Mouse (Mus musculus): ENCODE data around the gene Synpo2l. TPM values are rescaled to one million over a fixed set of nuclear protein-coding genes. Genes with fewer than 3 reads are reported as not detected.

Gene Synpo2l
- polyA plus RNA-seq, 1 experiment from 2014 or later: 181 TPM

GRCm38 (mm10) chr14:20677906-20678305 is 9.8 kb upstream of the Synpo2l start:
- Histone ChIP-seq H3K9ac (no peak overlapping the region), H3K9me3 (replicated peaks) (no peaks in the 10 kb centered on the region), H3K4me3 (no peak overlapping the region), H3K4me2 (no peak overlapping the region), H3K4me1 (replicated peaks) (peaks cover 21% of the 10 kb centered on the region), H3K36me3 (peaks cover 71% of the 10 kb centered on the region), H3K27me3 (replicated peaks) (no peaks in the 10 kb centered on the region), H3K27ac (ENCODE audit: poor library complexity, severe bottlenecking) (no peak overlapping the region)
- WGBS: 86% methylated on average over 4 of the region's 4 CpGs
- ATAC-seq (ENCODE audit: insufficient number of reproducible peaks, low FRiP score): no peak

DNA sequence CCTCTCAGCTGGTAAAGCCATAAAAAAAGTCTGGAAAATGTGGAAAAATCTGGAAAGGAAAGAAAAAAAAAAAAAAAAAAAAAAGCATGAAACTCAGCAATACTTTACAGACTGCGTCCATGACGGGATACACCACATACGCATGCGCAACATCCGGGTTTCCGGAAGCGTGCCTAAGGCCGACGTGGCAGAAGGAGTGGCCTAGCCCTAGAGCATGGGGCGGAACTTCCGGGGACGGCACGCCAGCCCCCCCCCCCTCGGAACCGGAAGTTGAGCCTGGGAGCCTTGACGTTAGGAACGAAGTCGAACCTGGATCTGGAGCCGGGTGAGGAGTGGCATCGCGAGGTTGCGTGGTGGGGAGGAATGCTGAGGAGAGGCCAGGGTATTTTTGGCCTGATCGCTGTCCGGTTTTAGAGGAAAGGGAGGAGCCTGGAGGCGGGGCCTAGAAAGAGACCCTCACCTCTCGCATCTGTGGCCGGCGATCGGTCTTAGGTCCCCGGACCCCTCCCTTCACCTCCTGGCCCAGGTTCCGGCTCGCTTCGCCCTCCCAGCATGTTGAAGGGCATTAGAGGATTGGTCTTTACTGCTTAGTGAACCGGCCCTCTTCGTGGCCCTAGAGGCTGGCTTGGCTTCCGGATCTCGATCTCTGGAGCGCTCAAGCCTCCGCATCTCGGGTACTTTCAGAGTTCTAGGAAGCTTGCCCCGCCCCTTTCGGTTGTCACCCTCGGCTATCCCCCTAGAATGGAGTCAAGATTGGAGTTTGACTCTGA is 6.1 kb upstream of the Synpo2l start, which contains the start of gene Sec24c:
TSS of gene Sec24c (plus strand) at position 245 of the 770 bp plus-strand sequence.
- H3K4me2 ChIP-seq: peak within 1 kb of the TSS; percentile 76
- WGBS: under 1% methylated on average over 43 of the region's 43 CpGs

GRCm38 (mm10) chr14:20673735-20674063 is 5.5 kb upstream of the Synpo2l start:
- ATAC-seq (ENCODE audit: insufficient number of reproducible peaks, low FRiP score): peak; percentile 52; the same call in 1 of the 2 replicates
- Histone ChIP-seq H3K4me3 (peak overlapping the region; percentile 72), H3K9ac (peak overlapping the region; percentile 64; the same call in 1 of the 2 replicates)

More for the DNA sequence above, 6.1 kb upstream of the Synpo2l start, which contains the start of gene Sec24c:
- Histone ChIP-seq H3K4me1 (replicated peaks) (peaks cover 11% of the 10 kb centered on the region), H3K36me3 (peaks cover 42% of the 10 kb centered on the region), H3K4me3 (peak within 1 kb of the TSS; percentile 72), H3K9me3 (replicated peaks) (no peaks in the 10 kb centered on the region; the same call in 1 of the 2 replicates), H3K27ac (ENCODE audit: poor library complexity, severe bottlenecking) (peak within 1 kb of the TSS; percentile 92), H3K9ac (peak within 1 kb of the TSS; percentile 83), H3K27me3 (replicated peaks) (no peaks in the 10 kb centered on the region)
- ATAC-seq (ENCODE audit: insufficient number of reproducible peaks, low FRiP score): peak; percentile 96

GRCm38 (mm10) chr14:20672990-20673389 is 4.8 kb upstream of the Synpo2l start:
- peaks cover 29% of the 10 kb centered on the region for H3K36me3 ChIP-seq
- WGBS: 92% methylated on average over 2 of the region's 2 CpGs
- H3K27me3 ChIP-seq (replicated peaks): no peaks in the 10 kb centered on the region
- no peak overlapping the region for H3K4me2 ChIP-seq
- ATAC-seq (ENCODE audit: insufficient number of reproducible peaks, low FRiP score): no peak
- H3K9me3 ChIP-seq (replicated peaks): no peaks in the 10 kb centered on the region; the same call in 1 of the 2 replicates
- H3K4me1 ChIP-seq (replicated peaks): peaks cover 20% of the 10 kb centered on the region
- no peak overlapping the region for H3K27ac ChIP-seq (ENCODE audit: poor library complexity, severe bottlenecking)
- no peak overlapping the region for H3K4me3 ChIP-seq
- no peak overlapping the region for H3K9ac ChIP-seq

More at GRCm38 (mm10) chr14:20673735-20674063, 5.5 kb upstream of the Synpo2l start:
- Histone ChIP-seq H3K27me3 (replicated peaks) (no peaks in the 10 kb centered on the region), H3K36me3 (peaks cover 36% of the 10 kb centered on the region), H3K27ac (ENCODE audit: poor library complexity, severe bottlenecking) (peak overlapping the region; percentile 90), H3K4me1 (replicated peaks) (peaks cover 16% of the 10 kb centered on the region), H3K9me3 (replicated peaks) (no peaks in the 10 kb centered on the region; the same call in 1 of the 2 replicates), H3K4me2 (peak overlapping the region; percentile 76)
- 10% methylated on average over 13 of the region's 13 CpGs for WGBS

GRCm38 (mm10) chr14:20667469-20667868 is 685 bp downstream of the Synpo2l start:
- Histone ChIP-seq H3K27ac (ENCODE audit: poor library complexity, severe bottlenecking) (peak overlapping the region; percentile 94), H3K9ac (peak overlapping the region; percentile 74)
- 57% methylated on average over 1 of the region's 1 CpGs for WGBS

GRCm38 (mm10) chr14:20664436-20664835 is 3.7 kb downstream of the Synpo2l start:
- peak; percentile 63 for ATAC-seq (ENCODE audit: insufficient number of reproducible peaks, low FRiP score)
- 18% methylated on average over 3 of the region's 3 CpGs for WGBS
- Histone ChIP-seq H3K9me3 (replicated peaks) (no peaks in the 10 kb centered on the region), H3K27me3 (replicated peaks) (no peaks in the 10 kb centered on the region), H3K9ac (peak overlapping the region; percentile 92), H3K4me3 (peak overlapping the region; percentile 65), H3K27ac (ENCODE audit: poor library complexity, severe bottlenecking) (peak overlapping the region; percentile 99), H3K36me3 (peaks cover 22% of the 10 kb centered on the region; the same call in 1 of the 2 replicates), H3K4me1 (replicated peaks) (peaks cover 56% of the 10 kb centered on the region), H3K4me2 (peak overlapping the region; percentile 96)

More at GRCm38 (mm10) chr14:20667469-20667868, 685 bp downstream of the Synpo2l start:
- Histone ChIP-seq H3K27me3 (replicated peaks) (no peaks in the 10 kb centered on the region), H3K36me3 (0 out of 2 replicates have a peak, but pooled peaks cover 3% of the 10 kb centered on the region), H3K4me2 (peak overlapping the region; percentile 63), H3K4me1 (replicated peaks) (peaks cover 30% of the 10 kb centered on the region), H3K4me3 (peak overlapping the region; percentile 40), H3K9me3 (replicated peaks) (no peaks in the 10 kb centered on the region; the same call in 1 of the 2 replicates)
- ATAC-seq (ENCODE audit: insufficient number of reproducible peaks, low FRiP score): no peak

DNA sequence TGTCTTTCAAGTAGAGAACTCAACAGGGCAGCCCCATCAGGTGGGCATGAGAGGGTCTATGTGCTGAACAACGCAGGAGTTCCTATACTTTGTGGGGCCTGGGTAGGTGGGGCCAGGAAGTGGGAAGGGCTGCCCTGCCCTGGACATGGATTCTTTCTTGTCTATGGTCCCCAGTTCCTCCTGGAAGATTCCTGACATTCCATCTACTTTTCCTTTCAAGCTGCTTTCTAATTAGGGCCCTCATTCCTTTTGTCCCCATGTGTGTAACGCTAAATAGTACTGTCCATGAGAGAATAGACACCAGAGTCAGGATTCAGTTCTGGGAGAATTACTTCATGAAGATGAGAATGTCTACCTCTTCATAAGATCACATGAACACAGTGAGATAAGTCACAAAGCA is 4.6 kb downstream of the Synpo2l start:
- Histone ChIP-seq H3K9ac (peak overlapping the region; percentile 92), H3K27me3 (replicated peaks) (no peaks in the 10 kb centered on the region), H3K4me3 (peak overlapping the region; percentile 65), H3K4me1 (replicated peaks) (peaks cover 50% of the 10 kb centered on the region), H3K36me3 (peaks cover 22% of the 10 kb centered on the region; the same call in 1 of the 2 replicates), H3K9me3 (replicated peaks) (no peaks in the 10 kb centered on the region), H3K27ac (ENCODE audit: poor library complexity, severe bottlenecking) (peak overlapping the region; percentile 99), H3K4me2 (peak overlapping the region; percentile 96)
- whole genome bisulfite sequencing: 36% methylated on average over 2 of the region's 2 CpGs
- no peak for ATAC-seq (ENCODE audit: insufficient number of reproducible peaks, low FRiP score)

DNA sequence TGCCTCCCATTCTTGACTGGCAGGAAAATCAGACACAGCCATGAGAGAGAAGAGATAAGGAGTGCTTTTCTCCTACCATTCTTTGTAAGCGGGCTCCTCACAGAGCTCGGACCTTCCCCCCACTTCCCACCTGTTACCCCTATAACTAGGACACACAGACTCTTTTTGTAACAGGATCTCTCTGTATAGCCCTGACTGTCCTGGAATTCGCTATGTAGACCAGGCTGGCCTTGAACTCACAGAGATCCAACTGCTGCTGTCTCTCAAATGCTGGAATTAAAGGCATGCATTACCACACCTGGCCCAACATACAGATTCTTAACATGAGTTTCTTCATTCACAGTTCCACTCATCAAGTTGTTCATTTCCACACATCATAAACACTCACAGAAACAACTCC is 5.4 kb downstream of the Synpo2l start:
- Histone ChIP-seq H3K4me3 (peak overlapping the region; percentile 65), H3K9ac (peak overlapping the region; percentile 92), H3K36me3 (peaks cover 22% of the 10 kb centered on the region; the same call in 1 of the 2 replicates), H3K9me3 (replicated peaks) (no peaks in the 10 kb centered on the region), H3K4me2 (peak overlapping the region; percentile 96), H3K27me3 (replicated peaks) (no peaks in the 10 kb centered on the region), H3K27ac (ENCODE audit: poor library complexity, severe bottlenecking) (peak overlapping the region; percentile 99), H3K4me1 (replicated peaks) (peaks cover 50% of the 10 kb centered on the region)
- 35% methylated on average over 3 of the region's 3 CpGs for WGBS
- ATAC-seq (ENCODE audit: insufficient number of reproducible peaks, low FRiP score): no peak

DNA sequence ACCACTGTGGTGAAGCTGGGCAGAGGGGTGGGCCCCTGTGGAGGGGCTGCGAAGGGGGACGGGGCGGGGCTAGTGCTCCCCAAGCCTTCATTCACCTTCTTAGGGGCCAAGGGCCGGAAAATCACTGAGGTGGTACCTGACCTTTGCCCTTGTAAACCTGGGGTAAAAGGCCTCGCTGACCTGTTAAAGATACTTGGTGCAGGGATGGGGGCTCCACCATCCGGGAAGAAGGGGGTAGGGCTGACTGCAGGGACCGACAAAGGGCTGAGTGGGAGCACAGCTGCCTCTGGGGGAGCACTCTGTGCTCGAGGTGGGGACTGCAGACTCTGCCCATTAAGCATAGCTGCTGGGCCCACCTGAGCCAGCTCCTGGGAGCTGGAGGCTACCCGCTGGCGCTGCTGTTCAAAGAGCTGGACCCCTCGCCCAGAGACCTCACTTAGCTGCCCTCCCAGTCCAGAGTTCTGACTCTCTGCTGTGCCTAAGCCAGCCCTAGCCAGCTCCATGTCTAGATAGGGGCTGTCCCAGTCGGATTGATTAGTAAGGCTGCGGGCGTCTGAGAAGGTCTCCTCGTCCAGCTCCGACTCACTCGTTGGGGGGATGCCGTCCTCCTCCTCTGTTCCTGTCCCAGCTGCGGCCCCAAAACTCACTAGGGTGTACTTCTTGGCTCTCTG is 6.4 kb downstream of the Synpo2l start:
- peak overlapping the region; percentile 65 for H3K4me3 ChIP-seq
- 7% methylated on average over 19 of the region's 19 CpGs for WGBS
- peak overlapping the region; percentile 92 for H3K9ac ChIP-seq
- peaks cover 49% of the 10 kb centered on the region for H3K4me1 ChIP-seq (replicated peaks)
- H3K27ac ChIP-seq (ENCODE audit: poor library complexity, severe bottlenecking): peak overlapping the region; percentile 99
- no peaks in the 10 kb centered on the region for H3K9me3 ChIP-seq (replicated peaks)
- ATAC-seq (ENCODE audit: insufficient number of reproducible peaks, low FRiP score): no peak
- no peaks in the 10 kb centered on the region for H3K27me3 ChIP-seq (replicated peaks)
- peaks cover 22% of the 10 kb centered on the region; the same call in 1 of the 2 replicates for H3K36me3 ChIP-seq
- H3K4me2 ChIP-seq: peak overlapping the region; percentile 96

DNA sequence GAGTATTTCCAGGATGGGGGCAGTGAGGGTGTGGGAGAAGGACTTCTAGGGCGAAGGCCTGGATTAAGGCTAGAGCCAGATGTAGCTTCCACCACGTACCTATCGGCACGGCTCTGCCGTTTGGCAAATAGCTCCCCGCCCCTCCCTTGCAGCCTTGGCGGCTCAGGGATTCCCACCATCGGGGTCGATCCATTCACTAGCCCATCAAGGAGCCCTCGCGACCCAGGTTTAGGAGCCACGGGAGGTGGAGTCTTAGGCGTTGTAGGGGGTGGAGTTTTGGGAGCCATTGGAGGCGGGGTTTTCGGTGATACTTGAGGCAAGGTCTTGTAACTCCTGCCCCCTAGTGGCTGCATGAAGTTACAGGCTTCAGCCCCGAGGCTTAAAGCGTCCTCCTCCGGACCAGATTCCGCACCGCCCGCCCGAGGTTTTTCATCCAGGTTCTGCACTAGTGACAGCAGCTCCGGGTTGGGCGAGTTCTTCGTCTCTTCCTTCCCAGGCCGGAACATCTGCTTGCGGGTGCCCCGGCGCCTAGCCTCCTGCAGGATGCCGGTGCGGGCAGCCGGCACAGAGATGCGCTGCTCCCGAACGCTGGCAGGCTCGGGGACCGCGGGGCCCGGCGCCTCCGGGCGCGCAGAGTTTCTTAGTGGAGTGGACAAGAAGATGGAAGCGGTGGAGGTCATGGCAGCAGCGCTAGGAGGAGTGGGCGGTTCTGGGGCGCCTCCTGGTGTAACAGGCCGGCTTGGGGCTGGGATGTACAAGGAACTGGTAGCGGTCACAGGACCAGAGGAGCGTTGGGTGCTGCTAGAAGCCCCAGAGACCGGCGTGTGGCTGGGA is 7.1 kb downstream of the Synpo2l start:
- Histone ChIP-seq H3K9me3 (replicated peaks) (no peaks in the 10 kb centered on the region), H3K4me3 (peak overlapping the region; percentile 65), H3K36me3 (peaks cover 22% of the 10 kb centered on the region; the same call in 1 of the 2 replicates), H3K4me2 (peak overlapping the region; percentile 96), H3K4me1 (replicated peaks) (peaks cover 49% of the 10 kb centered on the region), H3K27ac (ENCODE audit: poor library complexity, severe bottlenecking) (peak overlapping the region; percentile 99), H3K9ac (peak overlapping the region; percentile 92), H3K27me3 (replicated peaks) (no peaks in the 10 kb centered on the region)
- 3% methylated on average over 52 of the region's 52 CpGs for WGBS
- ATAC-seq (ENCODE audit: insufficient number of reproducible peaks, low FRiP score): peak; percentile 75

All from heart, embryonic 12.5 days (tissue).